Mouse (Mus musculus): Measurements from ENCODE around the gene Smg6. TPM values are rescaled to one million over a fixed set of nuclear protein-coding genes. Genes with fewer than 3 reads are reported as not detected.

The Smg6 gene
- polyA plus RNA-seq, 1 experiment from 2014 or later, result 21.0 TPM

DNA sequence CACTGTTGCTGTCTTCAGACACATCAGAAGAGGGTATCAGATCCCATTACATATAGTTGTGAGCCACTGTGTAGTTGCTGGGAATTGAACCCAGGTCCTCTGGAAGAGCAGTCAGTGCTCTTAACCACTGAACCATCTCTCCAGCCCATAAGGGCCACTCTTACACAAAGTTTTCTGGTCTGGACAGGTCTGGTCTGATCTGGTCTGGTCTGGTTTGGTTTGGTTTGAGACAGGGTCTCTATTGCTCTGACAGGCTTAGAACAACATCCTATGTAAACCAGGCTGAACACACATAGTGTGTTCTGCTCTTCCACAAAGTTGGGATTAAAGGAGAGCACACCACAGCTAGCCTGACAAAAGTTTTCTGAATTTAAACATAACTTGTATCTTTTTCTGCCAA is 30.4 kb downstream of the Smg6 start:
- no peak overlapping the region for H3K4me3 ChIP-seq
- H3K27me3 ChIP-seq (replicated peaks; ENCODE audit: low read depth, poor library complexity, severe bottlenecking), result no peaks in the 10 kb centered on the region
- H3K4me1 ChIP-seq, result no peaks in the 10 kb centered on the region
- H3K36me3 ChIP-seq (replicated peaks), result peaks cover 64% of the 10 kb centered on the region
- no peak for DNase-seq (ENCODE audit: low spot score)
- H3K27ac ChIP-seq (replicated peaks), result no peak overlapping the region
- H3K9me3 ChIP-seq, result no peaks in the 10 kb centered on the region

DNA sequence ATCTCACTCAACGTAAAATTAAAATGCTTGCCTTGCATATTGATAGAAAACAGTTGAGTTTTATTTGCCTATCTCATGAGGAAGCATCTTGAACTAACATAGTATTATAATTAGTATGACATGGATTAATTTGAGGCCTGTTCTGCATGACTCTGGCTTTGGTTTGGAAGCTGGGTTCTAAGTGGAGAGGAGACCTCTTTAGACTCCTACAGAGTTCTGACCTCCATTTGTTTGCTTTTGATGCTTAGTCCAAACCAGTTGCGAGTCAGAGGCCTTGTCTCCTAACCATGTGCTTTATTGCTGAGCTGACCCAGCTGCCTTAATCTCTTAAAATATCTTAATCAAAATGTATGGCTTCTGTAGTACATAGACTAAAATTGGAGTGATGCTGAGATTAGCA is 32.0 kb downstream of the Smg6 start:
- DNase-seq (ENCODE audit: low spot score), result no peak
- Histone ChIP-seq H3K27me3 (replicated peaks; ENCODE audit: low read depth, poor library complexity, severe bottlenecking) (no peaks in the 10 kb centered on the region), H3K4me1 (no peaks in the 10 kb centered on the region), H3K36me3 (replicated peaks) (peaks cover 49% of the 10 kb centered on the region), H3K9me3 (no peaks in the 10 kb centered on the region), H3K4me3 (no peak overlapping the region), H3K27ac (replicated peaks) (no peak overlapping the region)
- WGBS, result 96% methylated on average over 2 of the region's 2 CpGs

DNA sequence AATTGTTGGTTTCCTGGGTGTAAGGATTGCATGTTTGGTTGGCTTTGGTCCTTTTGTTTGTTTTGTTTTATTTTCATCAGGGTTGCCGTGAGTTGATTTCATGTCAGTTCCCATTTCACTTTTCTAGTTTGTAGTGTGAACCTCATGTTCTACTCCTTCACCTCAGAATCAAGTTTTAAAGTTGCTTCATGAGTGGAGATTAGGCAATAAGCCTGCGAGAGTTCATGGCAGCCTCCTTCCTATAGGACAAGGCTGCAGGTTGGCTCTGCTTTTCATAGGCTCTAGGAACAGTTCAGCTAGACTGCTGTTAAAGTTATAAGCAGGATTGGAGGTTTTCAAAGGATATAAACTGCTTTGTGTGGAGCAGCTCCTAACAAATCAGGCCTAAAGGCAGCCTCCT is 33.9 kb downstream of the Smg6 start:
- DNase-seq (ENCODE audit: low spot score), result no peak
- Histone ChIP-seq H3K4me3 (no peak overlapping the region), H3K9me3 (no peaks in the 10 kb centered on the region), H3K4me1 (no peaks in the 10 kb centered on the region), H3K27me3 (replicated peaks; ENCODE audit: low read depth, poor library complexity, severe bottlenecking) (no peaks in the 10 kb centered on the region), H3K36me3 (replicated peaks) (peaks cover 33% of the 10 kb centered on the region), H3K27ac (replicated peaks) (no peak overlapping the region)
- 92% methylated on average over 2 of the region's 2 CpGs for WGBS

DNA sequence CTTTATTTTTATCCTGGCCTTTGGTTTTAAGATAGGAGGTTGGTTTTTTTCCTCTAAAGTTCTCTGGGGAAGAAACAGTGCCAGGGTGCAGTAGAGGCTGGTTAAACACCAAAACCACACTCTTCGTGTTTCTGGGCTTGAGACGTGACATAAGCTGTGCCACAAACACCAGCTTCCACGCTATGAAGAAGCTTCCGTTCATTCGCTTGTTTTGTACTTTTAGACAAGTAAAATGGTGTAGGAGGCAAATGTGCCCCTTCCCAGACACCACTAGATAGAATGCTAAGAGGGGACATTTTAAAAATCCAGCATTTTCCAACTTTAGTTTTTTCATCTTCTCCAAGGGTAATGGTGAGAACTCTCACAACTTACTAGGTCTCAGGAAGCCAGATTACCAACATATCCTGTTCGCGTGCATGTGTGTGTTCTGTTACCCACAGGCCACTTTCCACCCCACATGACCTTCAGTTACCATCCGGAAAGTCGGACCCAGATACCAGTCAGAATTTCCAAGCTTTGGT is 34.5 kb downstream of the Smg6 start:
- Histone ChIP-seq H3K4me3 (no peak overlapping the region), H3K4me1 (no peaks in the 10 kb centered on the region), H3K27me3 (replicated peaks; ENCODE audit: low read depth, poor library complexity, severe bottlenecking) (no peaks in the 10 kb centered on the region), H3K9me3 (no peaks in the 10 kb centered on the region), H3K27ac (replicated peaks) (no peak overlapping the region), H3K36me3 (replicated peaks) (peaks cover 30% of the 10 kb centered on the region)
- DNase-seq (ENCODE audit: low spot score), result no peak
- 97% methylated on average over 9 of the region's 9 CpGs for WGBS

DNA sequence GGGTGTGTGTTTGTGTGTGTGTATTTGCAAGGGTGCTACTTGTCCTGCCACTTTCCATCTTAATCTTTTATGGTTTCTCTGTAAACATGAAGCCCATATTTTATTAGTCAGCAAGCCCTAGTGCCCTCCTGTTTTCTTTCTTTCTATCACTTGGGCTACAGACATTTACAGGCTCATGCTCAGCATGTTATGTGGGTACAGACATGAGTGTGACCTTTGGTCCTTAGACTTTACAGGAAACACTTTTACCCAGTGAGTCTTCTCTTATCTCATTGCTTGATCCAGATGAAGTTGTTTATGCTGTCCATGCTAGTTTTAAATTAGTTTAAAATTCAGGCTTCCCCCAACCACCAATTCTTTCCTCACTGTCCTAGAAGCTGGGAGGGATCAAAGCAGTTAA is 36.3 kb downstream of the Smg6 start:
- Histone ChIP-seq H3K27ac (replicated peaks) (no peak overlapping the region), H3K9me3 (no peaks in the 10 kb centered on the region), H3K4me3 (no peak overlapping the region), H3K27me3 (replicated peaks; ENCODE audit: low read depth, poor library complexity, severe bottlenecking) (no peaks in the 10 kb centered on the region), H3K4me1 (no peaks in the 10 kb centered on the region), H3K36me3 (replicated peaks) (peaks cover 29% of the 10 kb centered on the region)
- no peak for DNase-seq (ENCODE audit: low spot score)

DNA sequence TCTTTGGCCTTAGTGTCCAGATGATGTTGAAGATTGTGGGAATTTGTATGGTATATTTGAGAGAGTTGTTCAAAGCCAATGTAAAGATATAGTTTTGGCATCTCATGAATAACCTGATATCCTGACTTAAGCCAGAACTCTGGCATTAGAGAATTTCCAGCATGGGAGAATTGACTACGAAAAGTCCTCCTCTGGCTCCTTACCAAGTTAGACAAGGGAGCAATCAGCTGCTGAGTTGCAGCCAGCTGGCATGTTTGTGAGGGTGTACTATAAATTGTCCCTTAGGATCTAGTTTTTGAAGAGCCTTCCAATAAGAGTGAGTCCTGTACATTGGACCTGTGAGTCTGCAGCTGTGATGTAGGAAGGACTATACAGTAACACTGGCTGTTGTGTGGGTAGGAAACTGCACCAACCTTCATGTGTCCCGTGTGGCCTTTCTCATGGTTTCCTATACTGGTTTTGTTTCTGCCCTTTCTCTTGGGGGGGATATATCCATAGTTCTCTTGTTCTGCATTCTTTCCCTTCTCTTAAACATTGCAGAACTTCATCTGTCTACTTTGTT is 37.3 kb downstream of the Smg6 start:
- Histone ChIP-seq H3K4me3 (no peak overlapping the region), H3K9me3 (no peaks in the 10 kb centered on the region), H3K27me3 (replicated peaks; ENCODE audit: low read depth, poor library complexity, severe bottlenecking) (no peaks in the 10 kb centered on the region), H3K36me3 (replicated peaks) (peaks cover 32% of the 10 kb centered on the region), H3K4me1 (no peaks in the 10 kb centered on the region), H3K27ac (replicated peaks) (no peak overlapping the region)
- DNase-seq (ENCODE audit: low spot score), result no peak
- WGBS, result 93% methylated on average over 2 of the region's 2 CpGs

DNA sequence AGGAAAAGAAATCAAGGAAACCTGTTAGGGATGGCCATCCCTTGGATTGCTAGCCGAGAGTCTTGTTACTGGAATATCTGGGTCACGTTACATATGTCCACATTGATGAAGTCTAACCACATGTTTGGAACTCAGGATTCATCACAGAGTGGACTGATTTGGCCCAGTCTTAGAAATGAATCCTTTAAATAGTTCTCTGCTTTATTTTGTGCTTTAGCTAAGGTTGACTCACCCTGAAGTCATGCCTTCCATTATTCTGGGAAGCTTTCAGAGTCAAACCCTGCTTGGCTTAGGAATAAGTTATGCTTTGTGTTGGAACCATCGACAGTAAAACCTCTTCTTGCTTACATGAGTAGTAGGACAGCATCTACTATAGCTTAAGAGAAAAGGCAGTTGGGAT is 39.9 kb downstream of the Smg6 start:
- no peaks in the 10 kb centered on the region for H3K4me1 ChIP-seq
- no peaks in the 10 kb centered on the region for H3K27me3 ChIP-seq (replicated peaks; ENCODE audit: low read depth, poor library complexity, severe bottlenecking)
- H3K27ac ChIP-seq (replicated peaks), result no peak overlapping the region
- no peak overlapping the region for H3K4me3 ChIP-seq
- no peak for DNase-seq (ENCODE audit: low spot score)
- 92% methylated on average over 3 of the region's 3 CpGs for WGBS
- peaks cover 27% of the 10 kb centered on the region for H3K36me3 ChIP-seq (replicated peaks)
- no peaks in the 10 kb centered on the region for H3K9me3 ChIP-seq

DNA sequence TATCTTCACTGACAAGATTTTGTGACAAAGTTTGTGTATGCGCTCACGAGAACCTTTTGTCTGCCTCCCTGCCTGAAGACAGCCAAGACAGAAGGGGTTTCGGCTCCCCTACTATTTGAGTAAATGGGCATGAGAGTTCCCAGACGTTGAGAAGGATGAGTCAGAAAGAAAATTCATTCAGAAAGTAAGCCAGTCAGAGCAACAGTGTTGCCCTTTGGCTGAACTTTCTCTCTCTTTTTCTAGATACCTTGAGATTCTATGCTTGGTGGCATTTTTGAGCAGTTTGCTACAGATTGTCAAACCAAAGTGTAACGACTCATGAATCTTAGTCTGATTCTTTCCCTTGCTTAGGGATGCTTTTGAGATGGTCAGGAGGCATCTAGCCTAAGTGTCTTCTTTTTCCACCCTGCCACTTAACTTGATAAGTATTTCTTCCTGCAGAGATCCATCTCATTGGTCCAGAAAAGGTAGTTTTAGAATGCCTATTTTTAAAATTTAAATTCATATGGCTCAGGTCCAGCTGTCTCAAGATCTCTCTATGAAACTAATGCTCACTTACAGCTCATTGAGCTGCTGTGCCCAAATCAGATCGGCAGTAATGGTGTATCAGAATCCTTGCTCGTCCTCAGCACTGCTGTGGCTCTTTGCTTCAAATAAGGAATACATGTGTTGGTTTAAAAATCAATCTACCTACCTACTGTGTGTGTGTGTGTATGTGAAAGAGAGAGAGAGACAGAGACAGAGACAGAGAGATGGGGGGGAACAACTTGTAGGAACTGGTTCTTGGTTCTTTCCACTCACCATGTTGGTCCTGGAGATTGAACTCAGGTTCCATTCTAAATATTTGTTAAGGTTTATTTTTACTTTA is 47.9 kb downstream of the Smg6 start:
- WGBS, result 91% methylated on average over 7 of the region's 7 CpGs
- DNase-seq (ENCODE audit: low spot score), result no peak
- H3K36me3 ChIP-seq (replicated peaks), result peaks cover 27% of the 10 kb centered on the region

DNA sequence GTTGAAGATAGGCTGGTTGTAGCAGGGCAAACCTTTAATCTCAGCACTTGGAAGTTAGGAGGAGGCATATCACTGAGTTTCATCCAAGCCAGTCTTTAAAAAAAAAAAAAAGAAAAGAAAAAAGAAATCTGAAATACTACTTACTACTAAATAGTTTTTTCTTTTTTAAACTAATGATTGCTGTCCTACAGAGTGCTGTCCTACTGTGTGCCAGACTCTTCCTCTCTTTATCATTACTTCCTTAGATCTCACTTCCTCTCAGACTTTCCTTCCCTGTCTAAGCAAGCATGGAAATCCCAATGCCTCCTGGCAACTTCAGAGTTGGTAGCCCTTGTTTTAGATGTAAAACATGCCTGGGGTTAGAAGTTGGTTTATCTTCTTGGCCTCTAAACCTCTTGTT is 49.0 kb downstream of the Smg6 start:
- Histone ChIP-seq H3K9me3 (no peaks in the 10 kb centered on the region), H3K4me1 (no peaks in the 10 kb centered on the region), H3K27ac (replicated peaks) (no peak overlapping the region), H3K4me3 (no peak overlapping the region), H3K36me3 (replicated peaks) (peaks cover 24% of the 10 kb centered on the region), H3K27me3 (replicated peaks; ENCODE audit: low read depth, poor library complexity, severe bottlenecking) (no peaks in the 10 kb centered on the region)
- DNase-seq (ENCODE audit: low spot score), result no peak

More for the DNA sequence above, 47.9 kb downstream of the Smg6 start:
- Histone ChIP-seq H3K4me3 (no peak overlapping the region), H3K4me1 (no peaks in the 10 kb centered on the region), H3K27ac (replicated peaks) (no peak overlapping the region), H3K9me3 (no peaks in the 10 kb centered on the region), H3K27me3 (replicated peaks; ENCODE audit: low read depth, poor library complexity, severe bottlenecking) (no peaks in the 10 kb centered on the region)

DNA sequence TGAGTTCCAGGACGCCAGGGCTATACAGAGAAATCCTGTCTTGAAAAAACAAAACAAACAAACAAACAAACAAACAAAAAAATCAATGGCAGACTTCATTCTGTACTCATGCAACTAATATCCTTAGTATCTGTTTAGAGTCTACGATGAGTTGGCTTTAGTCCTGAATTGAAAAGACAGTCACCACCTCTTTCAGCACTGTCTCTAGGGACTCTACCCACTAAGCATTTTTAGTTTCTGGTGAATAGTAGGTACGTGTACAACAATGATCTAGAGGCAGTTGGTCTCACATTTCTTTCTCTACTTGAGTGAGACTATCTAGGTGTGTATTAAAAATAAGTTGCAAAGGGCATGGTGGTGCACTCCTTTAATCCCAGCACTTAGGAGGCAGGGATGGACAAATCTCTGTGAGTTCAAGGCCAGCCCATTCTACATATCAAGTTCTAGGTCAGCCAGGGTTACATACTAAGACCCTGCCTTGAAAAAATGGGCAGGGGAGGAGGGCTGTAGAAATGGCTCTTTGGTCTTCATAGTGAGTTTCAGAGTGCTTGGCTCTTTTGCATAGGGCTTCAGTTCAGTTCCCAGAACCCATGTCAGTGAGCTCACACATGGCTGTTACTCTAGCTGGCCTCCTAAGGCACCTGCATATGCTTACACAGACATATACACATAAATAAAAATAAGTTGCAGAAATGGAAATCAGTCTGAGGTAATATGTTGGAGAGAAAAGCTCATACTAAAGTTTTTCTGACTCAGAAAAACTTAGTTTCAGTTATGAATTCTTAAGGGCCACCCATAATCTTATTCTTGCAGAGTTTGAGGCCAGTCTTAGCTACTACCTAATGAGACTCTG is 51.4 kb downstream of the Smg6 start:
- no peak for DNase-seq (ENCODE audit: low spot score)
- no peaks in the 10 kb centered on the region; the same call in 1 of the 2 replicates for H3K4me1 ChIP-seq
- H3K9me3 ChIP-seq, result no peaks in the 10 kb centered on the region
- peaks cover 19% of the 10 kb centered on the region for H3K36me3 ChIP-seq (replicated peaks)
- no peaks in the 10 kb centered on the region for H3K27me3 ChIP-seq (replicated peaks; ENCODE audit: low read depth, poor library complexity, severe bottlenecking)
- 87% methylated on average over 3 of the region's 3 CpGs for WGBS
- no peak overlapping the region for H3K4me3 ChIP-seq
- no peak overlapping the region for H3K27ac ChIP-seq (replicated peaks)

DNA sequence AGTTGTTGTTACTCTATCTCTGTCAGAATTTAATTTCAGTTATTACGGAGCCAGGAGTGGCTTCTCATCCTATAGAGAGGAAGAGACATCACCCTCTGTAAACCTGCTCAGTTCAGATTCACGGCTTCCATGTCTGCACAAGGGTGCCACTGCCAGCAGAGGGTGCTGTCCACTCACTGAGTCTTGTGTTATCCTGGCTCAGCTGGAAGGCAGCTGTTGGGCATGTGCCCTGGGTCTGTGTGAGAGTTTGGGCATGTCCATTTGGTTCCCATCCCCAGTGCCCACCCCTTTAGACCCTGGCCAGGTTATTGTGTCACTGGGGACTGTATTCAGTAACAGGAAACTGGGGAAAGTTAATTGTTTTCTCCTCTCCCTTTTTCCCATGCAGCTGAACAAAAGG is 55.8 kb downstream of the Smg6 start:
- Histone ChIP-seq H3K27ac (replicated peaks) (no peak overlapping the region), H3K4me3 (no peak overlapping the region), H3K27me3 (replicated peaks; ENCODE audit: low read depth, poor library complexity, severe bottlenecking) (no peaks in the 10 kb centered on the region), H3K36me3 (replicated peaks) (peaks cover 28% of the 10 kb centered on the region), H3K9me3 (no peaks in the 10 kb centered on the region), H3K4me1 (no peaks in the 10 kb centered on the region; the same call in 1 of the 2 replicates)
- peak; percentile 80 for DNase-seq (ENCODE audit: low spot score)
- WGBS, result 49% methylated on average over 2 of the region's 2 CpGs

DNA sequence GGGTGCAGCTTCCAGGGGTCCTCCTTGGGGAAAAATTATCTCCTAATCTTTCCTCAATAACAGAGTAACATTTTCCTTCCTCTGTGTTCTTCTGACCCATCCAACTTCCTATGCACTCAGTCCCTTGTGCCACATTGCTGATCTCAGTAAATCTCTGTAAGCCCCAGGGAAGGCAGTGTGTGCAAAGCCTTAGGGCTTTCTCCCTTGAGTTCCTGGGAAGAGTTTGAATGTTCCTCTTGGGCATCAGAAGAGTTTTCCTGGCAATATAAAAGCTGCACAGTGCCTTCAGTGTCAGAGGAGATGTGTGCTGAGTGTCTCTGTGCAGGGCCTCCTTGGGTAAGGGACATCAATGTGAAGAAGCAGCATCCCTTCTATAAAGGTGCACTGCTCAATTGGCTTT is 56.6 kb downstream of the Smg6 start:
- H3K4me1 ChIP-seq, result no peaks in the 10 kb centered on the region; the same call in 1 of the 2 replicates
- no peaks in the 10 kb centered on the region for H3K27me3 ChIP-seq (replicated peaks; ENCODE audit: low read depth, poor library complexity, severe bottlenecking)
- H3K27ac ChIP-seq (replicated peaks), result no peak overlapping the region

More for the DNA sequence above, 56.6 kb downstream of the Smg6 start:
- H3K4me3 ChIP-seq, result no peak overlapping the region
- no peaks in the 10 kb centered on the region for H3K9me3 ChIP-seq
- no peak for DNase-seq (ENCODE audit: low spot score)
- peaks cover 28% of the 10 kb centered on the region for H3K36me3 ChIP-seq (replicated peaks)

All from embryonic facial prominence, embryonic 10.5 days (tissue).